Mouse (Mus musculus) neural tube, embryonic 15.5 days (tissue): ENCODE measurements at regions not wholly inside any gene's neighbourhood (a gene's known extent, or its start where the extent isn't known, plus 50 kb on each side); places are given as distances from the start of the nearest gene placed in this dataset.

Experiments used
- ATAC-seq: fragments of 200-750 bp; cut with Nextera tagmentation; 2 replicates; pipeline ENCODE4 v1.8.0; 2017; ENCODE audit warnings: mild to moderate bottlenecking, moderate TSS enrichment, moderate library complexity; ENCODE audit not compliant: low FRiP score
- H3K27ac ChIP-seq: fragments of 300-500 bp; sonication (generic); replicated peaks from 2 replicates; pipeline ENCODE4 v1.5.1; 2015; ENCODE audit warnings: mild to moderate bottlenecking, inconsistent platforms
- H3K27me3 ChIP-seq: fragments of 300-500 bp; sonication (generic); replicated peaks from 2 replicates; pipeline ENCODE4 v1.6.1; 2015; ENCODE audit warnings: inconsistent platforms
- H3K36me3 ChIP-seq: fragments of 300-500 bp; sonication (generic); 2 replicates; pipeline ENCODE4 v1.6.1; 2015; ENCODE audit warnings: inconsistent platforms
- H3K4me1 ChIP-seq: fragments of 300-500 bp; sonication (generic); 2 replicates; pipeline ENCODE4 v1.6.1; 2015; ENCODE audit warnings: inconsistent platforms
- H3K4me2 ChIP-seq: fragments of 300-500 bp; sonication (generic); 2 replicates; pipeline ENCODE4 v1.6.1; 2015; ENCODE audit warnings: inconsistent platforms, mild to moderate bottlenecking, moderate library complexity
- H3K4me3 ChIP-seq: fragments of 300-500 bp; sonication (generic); replicated peaks from 2 replicates; pipeline ENCODE4 v1.5.1; 2015; ENCODE audit warnings: mild to moderate bottlenecking, inconsistent platforms
- H3K9ac ChIP-seq: fragments of 300-500 bp; sonication (generic); replicated peaks from 2 replicates; pipeline ENCODE4 v1.6.1; 2015; ENCODE audit warnings: mild to moderate bottlenecking, inconsistent platforms
- H3K9me3 ChIP-seq: fragments of 300-500 bp; sonication (generic); replicated peaks from 2 replicates; pipeline ENCODE4 v1.6.1; 2016; ENCODE audit warnings: inconsistent platforms
- WGBS: fragments of 180-500 bp; shearing (Covaris S2); methylation state at CpG from one replicate; pipeline ENCODE4 v1.1.7; 2015; ENCODE audit warnings: mixed read lengths; 5-methylcytosine and 5-hydroxymethylcytosine counted together
- microRNA counts: library from miRNA; unstranded; fragments of <30 nt; microRNA quantifications from one replicate; lab custom pipeline; 2016
- microRNA-seq: library from miRNA; unstranded; fragments of <30 nt; microRNA quantifications from one replicate; pipeline ENCODE4, GENCODE M21; 2017

GRCm38 (mm10) chr14:64597218-64597617, 493.1 kb downstream of the Prss52 start:
- H3K4me1 ChIP-seq = peaks cover 42% of the 10 kb centered on the region
- WGBS = 66% methylated on average over 8 of the region's 8 CpGs
- H3K4me2 ChIP-seq = no peak overlapping the region
- H3K27ac ChIP-seq = peak overlapping the region; percentile 73
- no peaks in the 10 kb centered on the region for H3K9me3 ChIP-seq
- H3K27me3 ChIP-seq = no peaks in the 10 kb centered on the region
- no peaks in the 10 kb centered on the region for H3K36me3 ChIP-seq
- H3K9ac ChIP-seq = no peak overlapping the region
- ATAC-seq = no peak
- H3K4me3 ChIP-seq = no peak overlapping the region

MicroRNA genes in the stretch of these regions (microRNA counts, 519-probe panel; counts per million panel counts)
- microRNA mmu-miR-124 (lab: Ali Mortazavi, UCI) = 4,857 counts per million, percentile 99 among the panel's probes with 10 or more counts

Small RNA genes in the stretch of these regions (microRNA-seq; reads per million reads assigned to microRNA genes)
- gene Mir124a-1 (2.9 reads per million, percentile 10 among the genes with 10 or more reads in this experiment), gene Mir3078 (9.0 reads per million, percentile 24 among the genes with 10 or more reads in this experiment)
